In the genomic region with DNA sequence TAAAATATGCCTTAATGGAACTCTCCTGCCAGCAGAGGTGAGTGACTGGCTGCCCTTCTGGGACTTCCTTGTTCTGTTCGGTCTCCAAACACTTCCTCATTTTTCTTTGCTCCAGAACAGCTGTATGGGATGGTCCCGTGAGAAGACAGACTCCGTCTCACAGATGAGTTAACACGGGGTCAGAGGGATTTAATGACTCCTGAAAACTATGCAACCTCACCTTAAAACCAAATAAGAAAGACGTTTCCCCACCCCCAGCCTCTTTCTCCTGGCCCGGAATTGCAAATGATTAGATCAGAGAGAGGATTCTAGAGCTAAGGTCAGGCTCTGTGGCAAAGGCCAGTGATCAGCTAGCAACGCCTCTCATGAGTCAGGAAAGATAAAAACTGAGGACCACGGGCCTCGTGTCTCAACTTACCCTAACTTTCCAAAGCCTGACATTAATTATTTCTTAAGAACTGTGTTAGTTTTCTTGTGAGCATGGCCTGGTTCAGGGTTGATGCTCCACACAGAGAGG, we compare ENCODE assay signal across 18 mouse cellular contexts. TPM values are rescaled to one million over a fixed set of nuclear protein-coding genes. Genes with fewer than 3 reads are reported as not detected.
A peak's percentile ranks its signal among the peaks of the same experiment; 100 is the strongest.
DNase-seq lines count a peak whose midpoint lies in the region; TF ChIP-seq lines count a peak whose summit lies in the region.
"Had no signal": no experiment of that assay in that cellular context is flagged by ENCODE, and none has a peak within 500 bp of the region (broad histone marks: within the 10 kb centered on the region; RNA-seq: fewer than 3 reads in every experiment).

No protein-coding gene starts in this region.

- H3K4me1 ChIP-seq in bone marrow, adult 2 months (ENCODE audit: control insufficient read depth, insufficient read depth, low read length): peaks cover 3% of the 10 kb centered on the region; the same call in 1 of the 2 replicates
- H3K4me1 ChIP-seq: embryonic facial prominence, embryonic 15.5 days; forebrain, embryonic 15.5 days; limb, embryonic 10.5 days; neural tube, embryonic 15.5 days had no signal

- no peak for TF ChIP-seq CTCF in bone marrow, adult 2 months (IDR thresholded peaks at IDR 0.05; ENCODE audit: control insufficient read depth, insufficient read depth, low read length)

- WGBS in bone marrow, adult 2 months: 17% methylated on average over 9 of the region's 9 CpGs
- WGBS in large intestine, adult 2 months: 18% methylated on average over 9 of the region's 9 CpGs

- peak overlapping the region; percentile 26 for H3K4me3 ChIP-seq in bone marrow, adult 2 months (replicated peaks; ENCODE audit: control insufficient read depth, low read depth, low read length)
- H3K4me3 ChIP-seq: embryonic facial prominence, embryonic 15.5 days; forebrain, embryonic 15.5 days; gastrocnemius, adult 2 months; heart, embryonic 10.5 days; limb, embryonic 10.5 days; neural tube, embryonic 15.5 days had no signal

- no peak for TF ChIP-seq POLR2A in bone marrow, adult 2 months (IDR thresholded peaks at IDR 0.05; ENCODE audit: borderline replicate concordance, control insufficient read depth, low read depth, low read length)

- H3K27ac ChIP-seq in bone marrow, adult 2 months (ENCODE audit: control insufficient read depth, insufficient read depth, low read depth, low read length, poor library complexity): peak overlapping the region; percentile 70; the same call in 1 of the 2 replicates
- H3K27ac ChIP-seq: embryonic facial prominence, embryonic 15.5 days; forebrain, embryonic 15.5 days; gastrocnemius, adult 2 months; heart, embryonic 10.5 days; limb, embryonic 10.5 days; neural tube, embryonic 15.5 days had no signal

- DNase-seq in lung, postnatal 36 days: peak; percentile 26
- no peak for DNase-seq in lung, postnatal 10 days
- DNase-seq in large intestine, adult 2 months (ENCODE audit: low read depth, low spot score): peak; percentile 61
- DNase-seq in yolk sac, embryonic 10.5 days (ENCODE audit: low spot score): peak; percentile 54
- DNase-seq in layer of hippocampus, postnatal 10 days (ENCODE audit: low spot score in 2 of 2): no peak
- DNase-seq in thymus, postnatal 36 days: no peak
- DNase-seq: adrenal gland, postnatal 14 days; gastrocnemius, adult 2 months; heart, postnatal 36 days; kidney, adult 18-20 months; lung, adult 2 months had no signal

RNA-seq across cellular contexts. Expression of a gene that starts 22.0 kb away (rescaled TPM):
- not detected in 2 replicates for polyA plus RNA-seq in bone marrow, adult 2 months (2011; ENCODE audit: insufficient read depth, insufficient read length, low replicate concordance, missing spikeins)
- not detected in 2 replicates for polyA plus RNA-seq in large intestine, adult 2 months (2012; rRNA removed)
- under 1 TPM in 1 of 2 experiments, not detected in 1; 0.96 TPM for total RNA-seq in layer of hippocampus, postnatal 10 days (2021)
- total RNA-seq: adrenal gland, postnatal 14 days; gastrocnemius, adult 2 months had no signal
- polyA plus RNA-seq: cortical plate, adult 2 months; forebrain, embryonic 15.5 days; limb, embryonic 10.5 days; neural tube, embryonic 15.5 days had no signal

RNA-seq across cellular contexts. Expression of a gene that starts 27.4 kb away (rescaled TPM):
- polyA plus RNA-seq in bone marrow, adult 2 months (2011; ENCODE audit: insufficient read depth, insufficient read length, low replicate concordance, missing spikeins): 7.5 and 13.7 TPM in 2 replicates
- 11.2 and 23.1 TPM in 2 replicates for polyA plus RNA-seq in large intestine, adult 2 months (2012; rRNA removed)
- 10 to 100 TPM; 45.5 to 52.0 TPM for total RNA-seq in layer of hippocampus, postnatal 10 days (2021)

Comparison
In these comparisons a context has a peak if more than half of its experiments do, and no peak if none do; other contexts are left out.
1. DNase-seq: peak in lung, postnatal 36 days (single experiment), large intestine, adult 2 months (single experiment) and yolk sac, embryonic 10.5 days (single experiment); none in lung, postnatal 10 days (single experiment), layer of hippocampus, postnatal 10 days (0 of 2) and thymus, postnatal 36 days (0 of 2).